Mouse (Mus musculus): Measurements from ENCODE around the gene Adgre4. TPM values are rescaled to one million over a fixed set of nuclear protein-coding genes. Genes with fewer than 3 reads are reported as not detected.

Gene Adgre4
- polyA plus RNA-seq, 2 experiments, result 0.18 to 0.33 TPM

GRCm38 (mm10) chr17:55722250-55722649, 27.5 kb upstream of the Adgre4 start:
- no peak overlapping the region for H3K4me2 ChIP-seq (replicated peaks; ENCODE audit: low read depth, low read length, severe bottlenecking)
- DNase-seq (ENCODE audit: low spot score), result no peak
- H3K9ac ChIP-seq (ENCODE audit: low read depth, low read length, severe bottlenecking), result no peak overlapping the region
- ATAC-seq (ENCODE audit: low FRiP score, low read depth), result no peak
- no peaks in the 10 kb centered on the region for H3K27me3 ChIP-seq (ENCODE audit: control insufficient read depth, insufficient read depth, low read length)
- no peak for TF ChIP-seq POLR2A (IDR thresholded peaks at IDR 0.05; ENCODE audit: borderline replicate concordance, extremely low read depth, insufficient read depth, insufficient read length)
- no peaks in the 10 kb centered on the region for H3K4me1 ChIP-seq (ENCODE audit: control insufficient read depth, insufficient read depth, low read length)
- no peak overlapping the region for H3K4me3 ChIP-seq (replicated peaks; ENCODE audit: low read length)
- no peaks in the 10 kb centered on the region for H3K36me3 ChIP-seq (ENCODE audit: control insufficient read depth, insufficient read depth, low read length)
- no peaks in the 10 kb centered on the region for H3K9me3 ChIP-seq (ENCODE audit: control insufficient read depth, low read length)
- no peak overlapping the region for H3K27ac ChIP-seq (replicated peaks; ENCODE audit: low read depth, low read length)
- 65% methylated on average over 2 of the region's 2 CpGs for WGBS

- Histone ChIP-seq H3K4me1 (ENCODE audit: control insufficient read depth, insufficient read depth, low read length) (no peaks in the 10 kb centered on the region), H3K9ac (ENCODE audit: low read depth, low read length, severe bottlenecking) (no peak overlapping the region), H3K27me3 (ENCODE audit: control insufficient read depth, insufficient read depth, low read length) (no peaks in the 10 kb centered on the region), H3K27ac (replicated peaks; ENCODE audit: low read depth, low read length) (no peak overlapping the region), H3K4me3 (replicated peaks; ENCODE audit: low read length) (no peak overlapping the region), H3K36me3 (ENCODE audit: control insufficient read depth, insufficient read depth, low read length) (no peaks in the 10 kb centered on the region), H3K9me3 (ENCODE audit: control insufficient read depth, low read length) (no peaks in the 10 kb centered on the region), H3K4me2 (replicated peaks; ENCODE audit: low read depth, low read length, severe bottlenecking) (no peak overlapping the region)
- ATAC-seq (ENCODE audit: low FRiP score, low read depth) (no peak), DNase-seq (ENCODE audit: low spot score) (no peak)
- 75% methylated on average over 2 of the region's 2 CpGs for WGBS
- no peak for TF ChIP-seq POLR2A (IDR thresholded peaks at IDR 0.05; ENCODE audit: borderline replicate concordance, extremely low read depth, insufficient read depth, insufficient read length)
These were observed 23.6 kb upstream of the Adgre4 start for GRCm38 (mm10) chr17:55726193-55726592.

GRCm38 (mm10) chr17:55736675-55737074, 13.1 kb upstream of the Adgre4 start:
- TF ChIP-seq POLR2A (IDR thresholded peaks at IDR 0.05; ENCODE audit: borderline replicate concordance, extremely low read depth, insufficient read depth, insufficient read length), result no peak
- H3K36me3 ChIP-seq (ENCODE audit: control insufficient read depth, insufficient read depth, low read length), result no peaks in the 10 kb centered on the region
- 83% methylated on average over 1 of the region's 1 CpGs for WGBS
- no peak overlapping the region for H3K4me3 ChIP-seq (replicated peaks; ENCODE audit: low read length)
- no peak overlapping the region for H3K27ac ChIP-seq (replicated peaks; ENCODE audit: low read depth, low read length)
- no peaks in the 10 kb centered on the region for H3K4me1 ChIP-seq (ENCODE audit: control insufficient read depth, insufficient read depth, low read length)
- DNase-seq (ENCODE audit: low spot score) (no peak), ATAC-seq (ENCODE audit: low FRiP score, low read depth) (no peak)
- H3K9me3 ChIP-seq (ENCODE audit: control insufficient read depth, low read length), result no peaks in the 10 kb centered on the region
- H3K4me2 ChIP-seq (replicated peaks; ENCODE audit: low read depth, low read length, severe bottlenecking), result no peak overlapping the region
- no peaks in the 10 kb centered on the region for H3K27me3 ChIP-seq (ENCODE audit: control insufficient read depth, insufficient read depth, low read length)
- no peak overlapping the region for H3K9ac ChIP-seq (ENCODE audit: low read depth, low read length, severe bottlenecking)

DNA sequence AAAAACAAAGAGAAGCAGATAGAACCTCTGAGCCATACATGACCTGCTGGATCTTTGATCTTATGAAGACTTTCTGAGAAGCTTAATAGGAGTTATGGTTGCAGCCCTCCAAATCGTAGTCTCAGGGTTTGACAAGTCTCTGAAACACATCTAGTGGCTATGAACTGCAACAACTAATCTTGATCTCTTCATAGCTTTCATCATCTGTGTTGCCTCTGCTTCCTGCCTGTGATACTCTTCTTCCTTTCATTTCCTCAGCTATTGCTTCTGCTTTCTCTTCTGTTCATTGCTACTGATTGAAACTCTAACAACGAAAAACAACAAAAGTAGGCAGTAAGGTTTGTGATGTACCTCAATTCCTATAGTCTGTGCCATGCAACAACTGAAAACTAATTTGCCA, 1.4 kb downstream of the Adgre4 start:
- Histone ChIP-seq H3K9ac (ENCODE audit: low read depth, low read length, severe bottlenecking) (no peak overlapping the region), H3K36me3 (ENCODE audit: control insufficient read depth, insufficient read depth, low read length) (no peaks in the 10 kb centered on the region), H3K4me2 (replicated peaks; ENCODE audit: low read depth, low read length, severe bottlenecking) (no peak overlapping the region), H3K4me3 (replicated peaks; ENCODE audit: low read length) (no peak overlapping the region), H3K9me3 (ENCODE audit: control insufficient read depth, low read length) (no peaks in the 10 kb centered on the region), H3K27me3 (ENCODE audit: control insufficient read depth, insufficient read depth, low read length) (no peaks in the 10 kb centered on the region), H3K4me1 (ENCODE audit: control insufficient read depth, insufficient read depth, low read length) (no peaks in the 10 kb centered on the region), H3K27ac (replicated peaks; ENCODE audit: low read depth, low read length) (no peak overlapping the region)
- no peak for ATAC-seq (ENCODE audit: low FRiP score, low read depth)
- WGBS, result 65% methylated on average over 2 of the region's 2 CpGs
- TF ChIP-seq POLR2A (IDR thresholded peaks at IDR 0.05; ENCODE audit: borderline replicate concordance, extremely low read depth, insufficient read depth, insufficient read length), result no peak
- no peak for DNase-seq (ENCODE audit: low spot score)

DNA sequence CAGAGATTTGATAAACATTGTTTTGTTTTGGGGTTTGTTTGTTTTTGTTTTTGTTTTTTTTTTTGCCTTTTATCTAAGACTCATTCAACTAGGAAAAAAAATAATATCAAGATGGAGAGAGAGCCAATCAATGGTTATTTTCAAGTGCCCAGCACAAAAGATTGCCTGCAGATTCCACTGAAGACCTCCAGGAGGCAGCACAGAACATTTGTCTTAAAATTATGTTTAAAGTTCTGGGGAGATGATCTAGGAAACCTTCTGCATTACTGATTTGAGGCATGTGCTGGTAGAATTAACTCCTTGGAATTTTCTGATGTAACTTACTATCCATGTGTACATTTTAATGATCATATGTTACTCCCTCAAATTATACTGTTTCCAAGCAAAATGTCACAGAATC, 63.9 kb downstream of the Adgre4 start:
- Histone ChIP-seq H3K4me3 (replicated peaks; ENCODE audit: low read length) (no peak overlapping the region), H3K36me3 (ENCODE audit: control insufficient read depth, insufficient read depth, low read length) (no peaks in the 10 kb centered on the region), H3K9ac (ENCODE audit: low read depth, low read length, severe bottlenecking) (no peak overlapping the region), H3K27ac (replicated peaks; ENCODE audit: low read depth, low read length) (no peak overlapping the region), H3K9me3 (ENCODE audit: control insufficient read depth, low read length) (no peaks in the 10 kb centered on the region), H3K27me3 (ENCODE audit: control insufficient read depth, insufficient read depth, low read length) (no peaks in the 10 kb centered on the region), H3K4me2 (replicated peaks; ENCODE audit: low read depth, low read length, severe bottlenecking) (no peak overlapping the region), H3K4me1 (ENCODE audit: control insufficient read depth, insufficient read depth, low read length) (no peaks in the 10 kb centered on the region)
- DNase-seq (ENCODE audit: low spot score) (no peak), ATAC-seq (ENCODE audit: low FRiP score, low read depth) (no peak)
- TF ChIP-seq POLR2A (IDR thresholded peaks at IDR 0.05; ENCODE audit: borderline replicate concordance, extremely low read depth, insufficient read depth, insufficient read length), result no peak

DNA sequence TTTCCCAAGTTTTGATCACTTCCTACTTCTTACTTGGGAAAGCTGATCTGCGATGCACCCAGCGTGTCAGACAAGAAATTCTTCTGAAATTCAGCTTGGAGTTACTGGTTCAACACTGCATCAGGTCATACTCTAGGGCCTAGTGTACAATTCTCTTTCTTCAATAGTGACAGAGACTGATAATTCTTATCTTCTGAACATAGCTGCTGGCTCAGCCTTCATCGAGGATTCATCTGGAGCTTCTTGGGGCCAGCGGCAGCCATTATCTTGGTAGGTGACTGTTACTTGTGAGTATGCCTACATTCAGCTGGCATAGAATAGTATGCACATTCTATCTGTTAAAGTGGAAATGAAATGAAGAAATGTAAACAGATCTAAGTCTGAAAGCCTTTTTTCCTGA, 67.1 kb downstream of the Adgre4 start:
- no peak for DNase-seq (ENCODE audit: low spot score)
- TF ChIP-seq POLR2A (IDR thresholded peaks at IDR 0.05; ENCODE audit: borderline replicate concordance, extremely low read depth, insufficient read depth, insufficient read length), result no peak
- Histone ChIP-seq H3K27me3 (ENCODE audit: control insufficient read depth, insufficient read depth, low read length) (no peaks in the 10 kb centered on the region), H3K4me1 (ENCODE audit: control insufficient read depth, insufficient read depth, low read length) (no peaks in the 10 kb centered on the region), H3K4me2 (replicated peaks; ENCODE audit: low read depth, low read length, severe bottlenecking) (no peak overlapping the region), H3K36me3 (ENCODE audit: control insufficient read depth, insufficient read depth, low read length) (no peaks in the 10 kb centered on the region), H3K27ac (replicated peaks; ENCODE audit: low read depth, low read length) (no peak overlapping the region), H3K9me3 (ENCODE audit: control insufficient read depth, low read length) (no peaks in the 10 kb centered on the region), H3K9ac (ENCODE audit: low read depth, low read length, severe bottlenecking) (no peak overlapping the region), H3K4me3 (replicated peaks; ENCODE audit: low read length) (no peak overlapping the region)
- no peak for ATAC-seq (ENCODE audit: low FRiP score, low read depth)
- WGBS, result 89% methylated on average over 4 of the region's 4 CpGs
